Mouse (Mus musculus): ENCODE measurements around the gene Ssh2. TPM values are rescaled to one million over a fixed set of nuclear protein-coding genes. Genes with fewer than 3 reads are reported as not detected.

The Ssh2 gene
- polyA plus RNA-seq, 1 experiment from 2014 or later = 13.0 TPM

DNA sequence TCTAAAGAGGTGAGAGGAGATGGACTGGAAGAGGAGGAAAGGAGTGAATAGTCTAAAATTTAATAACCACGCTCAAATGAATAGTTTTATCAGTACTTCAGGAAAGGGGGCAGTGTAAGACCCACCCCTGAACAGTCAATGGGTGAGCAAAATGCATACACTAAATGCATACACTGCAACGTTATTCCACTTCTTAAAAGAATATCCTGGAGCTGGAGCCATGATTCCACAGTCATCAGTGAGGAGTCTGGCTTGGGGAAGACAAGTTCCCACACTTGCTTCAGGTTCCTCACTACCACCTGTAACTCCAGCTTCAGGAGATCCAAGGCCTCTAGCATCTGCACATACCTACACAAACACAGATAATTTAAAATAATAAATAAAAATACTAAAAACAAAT lies 133.6 kb downstream of the Ssh2 start:
- ATAC-seq (ENCODE audit: low FRiP score) (no peak), DNase-seq (ENCODE audit: low spot score, missing footprints) (no peak)
- no peak overlapping the region for H3K9ac ChIP-seq (ENCODE audit: low read length)
- 84% methylated on average over 2 of the region's 2 CpGs for WGBS
- H3K36me3 ChIP-seq (ENCODE audit: control insufficient read depth, insufficient read depth, low read length) = no peaks in the 10 kb centered on the region
- no peak overlapping the region for H3K27ac ChIP-seq (ENCODE audit: low read depth, low read length)
- no peak overlapping the region for H3K4me2 ChIP-seq
- H3K4me3 ChIP-seq (ENCODE audit: low read depth, low read length) = no peak overlapping the region
- no peaks in the 10 kb centered on the region; the same call in 1 of the 2 replicates for H3K27me3 ChIP-seq (ENCODE audit: control insufficient read depth, insufficient read depth, low read length)
- H3K9me3 ChIP-seq (ENCODE audit: control insufficient read depth, low read length) = no peaks in the 10 kb centered on the region
- peaks cover 5% of the 10 kb centered on the region; the same call in 1 of the 2 replicates for H3K4me1 ChIP-seq (ENCODE audit: control insufficient read depth, insufficient read depth, low read length)

DNA sequence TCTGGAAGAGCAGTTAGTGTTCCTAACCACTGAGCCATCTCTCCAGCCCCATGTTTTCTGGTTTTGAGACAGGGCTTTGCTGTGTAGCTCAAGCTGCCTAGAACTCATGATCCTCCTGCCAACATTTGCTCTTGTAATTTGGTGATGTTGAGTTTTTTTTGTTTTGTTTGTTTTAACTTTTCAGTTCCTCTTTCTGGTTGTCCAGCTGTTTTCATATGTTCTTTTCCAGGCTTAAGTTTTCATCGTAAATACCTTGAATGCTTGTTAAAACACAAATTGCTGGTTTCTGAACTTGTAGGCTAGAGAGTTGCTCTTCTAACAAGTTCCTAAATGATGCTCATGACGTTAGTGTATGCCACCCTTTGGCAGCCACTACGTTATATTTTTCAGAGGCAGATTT lies 139.0 kb downstream of the Ssh2 start:
- Histone ChIP-seq H3K4me3 (ENCODE audit: low read depth, low read length) (no peak overlapping the region), H3K36me3 (ENCODE audit: control insufficient read depth, insufficient read depth, low read length) (no peaks in the 10 kb centered on the region), H3K27me3 (ENCODE audit: control insufficient read depth, insufficient read depth, low read length) (no peaks in the 10 kb centered on the region), H3K9ac (ENCODE audit: low read length) (no peak overlapping the region), H3K4me1 (ENCODE audit: control insufficient read depth, insufficient read depth, low read length) (no peaks in the 10 kb centered on the region), H3K4me2 (no peak overlapping the region), H3K27ac (ENCODE audit: low read depth, low read length) (no peak overlapping the region), H3K9me3 (ENCODE audit: control insufficient read depth, low read length) (no peaks in the 10 kb centered on the region)
- DNase-seq (ENCODE audit: low spot score, missing footprints) (no peak), ATAC-seq (ENCODE audit: low FRiP score) (no peak)
- 87% methylated on average over 3 of the region's 3 CpGs for WGBS

DNA sequence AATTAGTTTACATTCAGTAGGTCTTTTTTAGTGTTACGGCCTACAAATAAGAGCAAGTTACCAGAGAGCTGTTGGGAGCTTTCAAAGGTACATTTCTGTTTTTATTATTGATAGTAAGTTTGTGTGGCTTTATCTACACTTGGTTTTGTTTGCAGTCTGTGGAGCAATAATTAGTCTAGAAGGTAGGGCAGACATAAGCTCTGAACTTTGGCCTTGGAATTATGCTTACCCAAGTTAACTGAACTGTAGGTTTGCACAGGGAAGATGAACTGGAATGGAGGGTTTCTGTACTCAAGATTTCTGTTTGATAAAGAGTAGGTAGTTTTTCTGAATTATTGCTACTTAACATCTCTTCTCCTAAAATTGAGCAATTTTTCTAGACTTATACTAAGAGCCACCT lies 141.8 kb downstream of the Ssh2 start:
- H3K27me3 ChIP-seq (ENCODE audit: control insufficient read depth, insufficient read depth, low read length) = no peaks in the 10 kb centered on the region
- no peaks in the 10 kb centered on the region for H3K4me1 ChIP-seq (ENCODE audit: control insufficient read depth, insufficient read depth, low read length)
- H3K36me3 ChIP-seq (ENCODE audit: control insufficient read depth, insufficient read depth, low read length) = no peaks in the 10 kb centered on the region
- no peak overlapping the region for H3K4me3 ChIP-seq (ENCODE audit: low read depth, low read length)
- no peak overlapping the region for H3K27ac ChIP-seq (ENCODE audit: low read depth, low read length)
- ATAC-seq (ENCODE audit: low FRiP score) = no peak
- H3K9me3 ChIP-seq (ENCODE audit: control insufficient read depth, low read length) = no peaks in the 10 kb centered on the region
- no peak overlapping the region for H3K9ac ChIP-seq (ENCODE audit: low read length)
- H3K4me2 ChIP-seq = no peak overlapping the region
- no peak for DNase-seq (ENCODE audit: low spot score, missing footprints)
- 91% methylated on average over 1 of the region's 1 CpGs for WGBS

DNA sequence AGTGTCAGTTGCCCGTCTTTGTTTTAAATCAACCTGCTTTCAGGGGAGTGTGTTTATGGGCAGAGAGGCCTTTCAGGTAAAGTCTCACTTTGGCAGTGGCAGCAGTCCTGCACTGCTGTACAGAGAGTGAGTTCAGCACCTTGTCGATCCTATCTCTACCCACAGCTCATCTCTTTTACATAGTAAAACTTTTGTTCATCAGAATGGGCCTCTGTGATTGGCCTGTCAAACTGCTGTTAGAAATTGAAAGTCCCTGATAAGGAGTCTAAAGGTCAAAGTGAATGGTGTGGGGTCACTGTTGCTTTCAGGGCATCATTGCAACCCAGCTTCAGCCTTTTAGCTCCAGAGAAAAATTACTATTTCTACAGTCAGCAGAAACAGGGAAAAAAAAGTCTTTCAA lies 147.4 kb downstream of the Ssh2 start:
- Histone ChIP-seq H3K27ac (ENCODE audit: low read depth, low read length) (no peak overlapping the region), H3K27me3 (ENCODE audit: control insufficient read depth, insufficient read depth, low read length) (no peaks in the 10 kb centered on the region), H3K36me3 (ENCODE audit: control insufficient read depth, insufficient read depth, low read length) (no peaks in the 10 kb centered on the region), H3K4me3 (ENCODE audit: low read depth, low read length) (no peak overlapping the region), H3K4me2 (no peak overlapping the region), H3K4me1 (ENCODE audit: control insufficient read depth, insufficient read depth, low read length) (no peaks in the 10 kb centered on the region), H3K9me3 (ENCODE audit: control insufficient read depth, low read length) (no peaks in the 10 kb centered on the region), H3K9ac (ENCODE audit: low read length) (no peak overlapping the region)
- 86% methylated on average over 2 of the region's 2 CpGs for WGBS
- no peak for ATAC-seq (ENCODE audit: low FRiP score)
- DNase-seq (ENCODE audit: low spot score, missing footprints) = no peak

DNA sequence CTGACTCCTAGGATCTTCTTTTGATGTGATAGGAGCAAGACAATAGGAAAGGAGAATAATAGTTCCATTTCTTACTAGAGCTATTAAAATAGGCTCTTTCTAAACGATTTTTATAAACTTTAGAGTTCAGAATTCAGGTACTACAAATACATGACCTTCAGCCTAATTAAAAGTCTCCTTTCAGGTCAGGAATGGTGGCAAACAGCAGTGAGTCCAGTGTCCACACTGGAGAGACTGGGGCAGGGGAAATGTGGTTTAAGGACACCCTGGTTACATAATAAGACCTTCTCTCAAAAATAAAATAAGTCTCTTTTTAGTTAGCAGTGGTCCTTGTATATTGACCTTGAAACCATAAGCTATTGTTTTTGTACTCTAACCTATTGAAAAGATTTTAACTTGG lies 148.3 kb downstream of the Ssh2 start:
- Histone ChIP-seq H3K9me3 (ENCODE audit: control insufficient read depth, low read length) (no peaks in the 10 kb centered on the region), H3K27me3 (ENCODE audit: control insufficient read depth, insufficient read depth, low read length) (no peaks in the 10 kb centered on the region), H3K4me3 (ENCODE audit: low read depth, low read length) (no peak overlapping the region), H3K36me3 (ENCODE audit: control insufficient read depth, insufficient read depth, low read length) (no peaks in the 10 kb centered on the region), H3K9ac (ENCODE audit: low read length) (no peak overlapping the region), H3K27ac (ENCODE audit: low read depth, low read length) (no peak overlapping the region), H3K4me1 (ENCODE audit: control insufficient read depth, insufficient read depth, low read length) (no peaks in the 10 kb centered on the region), H3K4me2 (no peak overlapping the region)
- WGBS = 76% methylated on average over 1 of the region's 1 CpGs
- DNase-seq (ENCODE audit: low spot score, missing footprints) (no peak), ATAC-seq (ENCODE audit: low FRiP score) (no peak)

DNA sequence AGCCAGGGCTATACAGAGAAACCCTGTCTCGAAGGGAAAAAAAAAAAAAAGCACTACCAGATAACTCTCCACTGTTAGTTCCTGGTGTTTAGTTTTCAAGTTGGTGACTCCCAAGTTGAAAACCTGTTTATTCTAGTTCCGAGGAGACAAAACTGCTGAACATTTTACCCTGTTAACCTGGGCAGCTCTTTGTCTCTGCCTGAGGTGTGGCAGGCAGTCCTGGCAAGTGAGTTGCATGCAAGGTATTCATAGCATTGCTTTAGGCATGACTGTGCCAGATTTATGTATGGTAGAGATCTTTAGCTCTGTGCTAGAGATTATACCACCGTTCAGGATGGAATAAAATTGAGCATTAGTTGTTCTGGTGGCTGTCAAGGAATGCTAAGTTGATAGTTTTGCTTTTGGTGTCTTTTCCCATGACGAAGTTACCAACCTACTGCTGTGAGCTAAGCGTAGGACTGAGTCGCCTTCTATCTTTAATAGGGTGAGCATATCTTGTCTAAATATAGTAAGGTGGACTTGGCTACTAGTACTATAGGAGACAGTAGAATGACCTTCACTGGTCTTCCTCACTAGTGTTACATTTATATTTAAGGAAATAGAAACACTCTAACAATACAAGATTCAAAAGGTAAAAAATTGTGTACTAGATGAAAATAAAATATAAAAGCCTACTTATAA lies 149.8 kb downstream of the Ssh2 start:
- Histone ChIP-seq H3K4me2 (no peak overlapping the region), H3K9ac (ENCODE audit: low read length) (no peak overlapping the region), H3K27ac (ENCODE audit: low read depth, low read length) (no peak overlapping the region), H3K9me3 (ENCODE audit: control insufficient read depth, low read length) (no peaks in the 10 kb centered on the region), H3K27me3 (ENCODE audit: control insufficient read depth, insufficient read depth, low read length) (no peaks in the 10 kb centered on the region), H3K4me3 (ENCODE audit: low read depth, low read length) (no peak overlapping the region), H3K36me3 (ENCODE audit: control insufficient read depth, insufficient read depth, low read length) (no peaks in the 10 kb centered on the region), H3K4me1 (ENCODE audit: control insufficient read depth, insufficient read depth, low read length) (no peaks in the 10 kb centered on the region)
- DNase-seq (ENCODE audit: low spot score, missing footprints) (no peak), ATAC-seq (ENCODE audit: low FRiP score) (no peak)
- 88% methylated on average over 6 of the region's 6 CpGs for WGBS

DNA sequence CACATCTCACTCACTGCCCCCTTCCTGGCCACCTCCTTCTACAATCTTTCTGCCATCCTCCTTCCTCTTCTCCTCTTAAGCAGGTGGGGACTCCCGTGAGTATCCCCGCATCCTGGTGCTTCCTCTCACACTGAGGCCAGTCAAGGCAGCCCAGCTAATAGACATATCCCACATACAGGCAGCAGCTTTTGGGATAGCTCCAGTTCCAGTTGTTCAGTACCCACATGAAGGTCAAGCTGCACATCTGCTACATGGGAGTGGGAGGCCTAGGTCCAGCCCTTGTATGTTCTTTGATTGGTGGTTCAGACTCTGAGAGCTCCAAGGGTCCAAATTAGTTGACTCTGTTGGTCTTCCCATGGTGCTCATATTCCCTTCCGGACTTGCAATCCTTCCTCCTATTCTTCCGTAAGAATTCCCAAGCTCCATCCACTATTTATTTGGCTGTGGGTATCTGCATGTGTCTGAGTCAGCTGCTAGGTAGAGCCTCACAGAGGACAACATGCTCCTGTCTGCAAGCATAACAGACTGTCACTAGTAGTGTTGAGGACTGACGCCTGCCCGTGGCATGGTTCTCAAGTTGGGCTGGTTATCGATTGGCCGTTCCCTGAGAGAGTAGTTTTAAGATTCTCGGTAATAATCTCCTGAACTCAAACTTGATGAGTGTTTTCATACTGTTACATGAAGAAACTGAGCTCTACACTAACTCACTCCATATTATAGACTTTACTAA lies 151.6 kb downstream of the Ssh2 start:
- WGBS = 91% methylated on average over 9 of the region's 9 CpGs
- Histone ChIP-seq H3K4me2 (no peak overlapping the region), H3K4me1 (ENCODE audit: control insufficient read depth, insufficient read depth, low read length) (no peaks in the 10 kb centered on the region), H3K27me3 (ENCODE audit: control insufficient read depth, insufficient read depth, low read length) (no peaks in the 10 kb centered on the region), H3K36me3 (ENCODE audit: control insufficient read depth, insufficient read depth, low read length) (no peaks in the 10 kb centered on the region), H3K9ac (ENCODE audit: low read length) (no peak overlapping the region), H3K9me3 (ENCODE audit: control insufficient read depth, low read length) (no peaks in the 10 kb centered on the region), H3K27ac (ENCODE audit: low read depth, low read length) (no peak overlapping the region), H3K4me3 (ENCODE audit: low read depth, low read length) (no peak overlapping the region)
- ATAC-seq (ENCODE audit: low FRiP score) = no peak
- no peak for DNase-seq (ENCODE audit: low spot score, missing footprints)

DNA sequence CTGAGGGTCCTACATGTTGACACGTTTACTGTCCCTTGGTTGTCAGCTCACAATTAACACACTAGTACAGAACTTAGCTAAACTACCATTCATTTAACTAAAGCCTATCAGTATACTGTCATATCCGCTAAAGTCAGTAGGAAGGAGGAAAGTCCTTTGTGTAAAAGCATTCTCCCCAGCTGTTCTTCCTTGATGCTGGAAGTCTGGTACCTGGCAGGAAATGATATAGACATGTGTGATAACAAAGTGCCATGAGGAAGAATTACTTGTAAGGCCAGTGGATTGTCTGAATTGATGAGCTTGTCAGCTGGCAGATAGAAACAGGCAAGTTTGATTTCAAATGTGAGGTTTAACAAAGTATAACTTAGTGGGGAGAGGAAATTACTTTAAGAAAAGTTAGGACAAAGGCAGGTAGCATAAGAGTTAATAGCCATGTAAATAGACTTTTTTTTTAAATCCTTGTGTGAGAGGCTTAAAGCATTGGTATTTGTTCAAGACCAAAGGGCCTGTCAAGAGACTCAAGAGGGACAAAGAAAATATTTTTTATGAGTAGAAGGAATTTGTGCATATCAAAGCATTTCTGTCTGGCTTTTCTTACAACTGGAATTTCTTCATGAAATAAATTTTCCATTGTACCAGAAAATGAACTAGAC lies 153.2 kb downstream of the Ssh2 start:
- Histone ChIP-seq H3K4me3 (ENCODE audit: low read depth, low read length) (no peak overlapping the region), H3K27ac (ENCODE audit: low read depth, low read length) (no peak overlapping the region), H3K4me1 (ENCODE audit: control insufficient read depth, insufficient read depth, low read length) (no peaks in the 10 kb centered on the region), H3K4me2 (no peak overlapping the region), H3K9ac (ENCODE audit: low read length) (no peak overlapping the region), H3K9me3 (ENCODE audit: control insufficient read depth, low read length) (no peaks in the 10 kb centered on the region), H3K27me3 (ENCODE audit: control insufficient read depth, insufficient read depth, low read length) (no peaks in the 10 kb centered on the region), H3K36me3 (ENCODE audit: control insufficient read depth, insufficient read depth, low read length) (no peaks in the 10 kb centered on the region)
- WGBS = 81% methylated on average over 2 of the region's 2 CpGs
- DNase-seq (ENCODE audit: low spot score, missing footprints) (no peak), ATAC-seq (ENCODE audit: low FRiP score) (no peak)

DNA sequence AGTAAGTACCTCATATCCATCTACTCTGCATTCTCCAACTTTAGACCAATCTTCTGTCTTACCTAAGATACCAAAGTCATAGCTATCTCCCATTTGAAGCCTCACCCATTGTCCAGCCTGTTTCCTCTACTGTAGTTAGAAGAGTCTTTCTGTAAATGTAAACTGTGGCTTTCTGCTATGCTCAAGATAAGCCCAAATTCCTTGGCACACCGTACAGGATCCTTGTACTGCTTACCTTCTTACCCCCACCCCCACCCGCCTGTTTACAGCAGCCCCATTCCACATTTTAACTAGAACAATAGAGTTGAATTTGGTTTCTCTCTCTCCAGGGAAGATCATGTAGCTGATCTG lies 153.7 kb downstream of the Ssh2 start:
- ATAC-seq (ENCODE audit: low FRiP score) (no peak), DNase-seq (ENCODE audit: low spot score, missing footprints) (no peak)
- H3K36me3 ChIP-seq (ENCODE audit: control insufficient read depth, insufficient read depth, low read length) = no peaks in the 10 kb centered on the region
- H3K4me2 ChIP-seq = no peak overlapping the region
- no peak overlapping the region for H3K9ac ChIP-seq (ENCODE audit: low read length)
- no peak overlapping the region for H3K27ac ChIP-seq (ENCODE audit: low read depth, low read length)
- H3K4me1 ChIP-seq (ENCODE audit: control insufficient read depth, insufficient read depth, low read length) = no peaks in the 10 kb centered on the region
- H3K27me3 ChIP-seq (ENCODE audit: control insufficient read depth, insufficient read depth, low read length) = no peaks in the 10 kb centered on the region
- 85% methylated on average over 2 of the region's 2 CpGs for WGBS
- no peak overlapping the region for H3K4me3 ChIP-seq (ENCODE audit: low read depth, low read length)
- H3K9me3 ChIP-seq (ENCODE audit: control insufficient read depth, low read length) = no peaks in the 10 kb centered on the region

All from midbrain, embryonic 11.5 days (tissue).